Mouse (Mus musculus) erythroblast, embryonic 14.5 days (primary cell): ENCODE data around the gene Nkain2.

Source experiments
- GATA1 ChIP-seq: IDR thresholded peaks from 2 replicates; pipeline ENCODE4 v1.6.1; 2012; ENCODE audit warnings: low read length, inconsistent platforms, mixed read lengths
- TAL1 ChIP-seq: IDR thresholded peaks from 3 replicates; pipeline ENCODE4 v1.6.1; 2012; ENCODE audit warnings: low read length, inconsistent platforms, mixed read lengths

- no peak for TF ChIP-seq GATA1
- TF ChIP-seq TAL1, result no peak
Measured at GRCm38 (mm10) chr10:32576559-32577275, 313.5 kb downstream of the Nkain2 start.
